Mouse (Mus musculus): Measurements from ENCODE around the gene Heatr5a. TPM values are rescaled to one million over a fixed set of nuclear protein-coding genes. Genes with fewer than 3 reads are reported as not detected.

Gene Heatr5a
- polyA plus RNA-seq (2021; fragmentation: Nextera tagmentation) = 0.94 and 1.2 TPM in 2 replicates
- long read RNA-seq, experiment 1, partial matches to known transcripts = 5 of 8 reads
- long read RNA-seq, experiment 1, other reads (novel, unspliced or antisense) = 3 of 8 reads
- long read RNA-seq, experiment 2, partial matches to known transcripts = 1 of 4 reads
- long read RNA-seq, experiment 2, other reads (novel, unspliced or antisense) = 3 of 4 reads

GRCm38 (mm10) chr12:51971070-51971664 is at the start of gene Heatr5a:
Heatr5a (minus strand) TSS chr12:51971321.

GRCm38 (mm10) chr12:52005877-52006632 is 34.9 kb upstream of the Heatr5a start, which contains the start of gene Dtd2:
Dtd2 (minus strand) TSS chr12:52006501.

GRCm38 (mm10) chr12:51829290-51830076 is 141.6 kb downstream of the Heatr5a start, which contains the start of gene Hectd1:
Hectd1 (minus strand) TSS chr12:51829536.

Other genes starting within 250 kb of the Heatr5a start
- gene Hectd1, start 141.8 kb downstream of the Heatr5a start, polyA plus RNA-seq (2021; fragmentation: Nextera tagmentation) = 12.5 and 15.7 TPM in 2 replicates
- gene Dtd2, start 35.2 kb upstream of the Heatr5a start, polyA plus RNA-seq (2021; fragmentation: Nextera tagmentation) = 15.3 and 19.3 TPM in 2 replicates
- gene Gpr33, start 56.7 kb upstream of the Heatr5a start, polyA plus RNA-seq (2021; fragmentation: Nextera tagmentation) = not detected in 2 replicates
- gene Nubpl, start 126.4 kb upstream of the Heatr5a start, polyA plus RNA-seq (2021; fragmentation: Nextera tagmentation) = 3.6 and 3.8 TPM in 2 replicates

Measured in left cerebral cortex, adult 6 months (tissue).